Mouse (Mus musculus): ENCODE results near the gene Trio. TPM values are rescaled to one million over a fixed set of nuclear protein-coding genes. Genes with fewer than 3 reads are reported as not detected.

The Trio gene
- polyA plus RNA-seq, 1 experiment from 2014 or later = 64.8 TPM

GRCm38 (mm10) chr15:27957867-27958266, 67.8 kb downstream of the Trio start:
- peaks cover 78% of the 10 kb centered on the region for H3K4me1 ChIP-seq
- H3K27ac ChIP-seq = no peak overlapping the region
- no peaks in the 10 kb centered on the region for H3K9me3 ChIP-seq
- no peak for ATAC-seq (ENCODE audit: low FRiP score, low read depth)
- WGBS = 89% methylated on average over 9 of the region's 9 CpGs
- no peak overlapping the region for H3K9ac ChIP-seq
- H3K4me3 ChIP-seq = no peak overlapping the region
- no peak overlapping the region for H3K4me2 ChIP-seq (replicated peaks)
- H3K36me3 ChIP-seq = 0 out of 2 replicates have a peak, but pooled peaks cover 3% of the 10 kb centered on the region
- H3K27me3 ChIP-seq = no peaks in the 10 kb centered on the region

- no peak overlapping the region for H3K4me2 ChIP-seq (replicated peaks)
- H3K9me3 ChIP-seq = no peaks in the 10 kb centered on the region
- H3K4me1 ChIP-seq = peaks cover 65% of the 10 kb centered on the region
- 0 out of 2 replicates have a peak, but pooled peaks cover 3% of the 10 kb centered on the region for H3K36me3 ChIP-seq
- peak; percentile 48; the same call in 1 of the 2 replicates for ATAC-seq (ENCODE audit: low FRiP score, low read depth)
- H3K27me3 ChIP-seq = no peaks in the 10 kb centered on the region
- no peak overlapping the region for H3K4me3 ChIP-seq
- 40% methylated on average over 11 of the region's 11 CpGs for WGBS
- H3K27ac ChIP-seq = no peak overlapping the region
- no peak overlapping the region for H3K9ac ChIP-seq
Observed at GRCm38 (mm10) chr15:27955614-27956013, 70.0 kb downstream of the Trio start.

- no peaks in the 10 kb centered on the region for H3K27me3 ChIP-seq
- 0 out of 2 replicates have a peak, but pooled peaks cover 3% of the 10 kb centered on the region for H3K36me3 ChIP-seq
- no peak overlapping the region for H3K4me2 ChIP-seq (replicated peaks)
- no peaks in the 10 kb centered on the region for H3K9me3 ChIP-seq
- 81% methylated on average over 5 of the region's 5 CpGs for WGBS
- no peak overlapping the region for H3K4me3 ChIP-seq
- no peak for ATAC-seq (ENCODE audit: low FRiP score, low read depth)
- H3K27ac ChIP-seq = no peak overlapping the region
- peaks cover 52% of the 10 kb centered on the region for H3K4me1 ChIP-seq
- no peak overlapping the region for H3K9ac ChIP-seq
Observed at GRCm38 (mm10) chr15:27954356-27954755, 71.3 kb downstream of the Trio start.

DNA sequence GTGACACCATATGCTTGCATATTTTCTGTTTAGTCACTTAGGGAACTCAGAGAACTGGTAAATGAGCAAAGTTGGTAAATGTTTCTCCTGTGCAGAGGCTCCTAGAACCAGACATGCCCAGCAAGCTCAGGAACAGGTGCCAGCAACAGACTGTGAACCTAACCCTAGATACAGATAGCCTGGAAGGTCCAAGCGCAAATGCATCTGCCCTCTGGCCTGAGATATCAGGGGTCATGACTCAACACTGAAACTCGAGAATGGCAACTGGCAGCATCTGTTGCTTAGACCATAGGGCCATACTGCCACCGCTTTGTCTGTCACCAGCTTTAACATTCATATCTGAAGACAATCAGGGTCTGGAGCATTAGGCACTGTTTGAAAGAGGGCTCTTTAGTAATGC, 72.1 kb downstream of the Trio start:
- ATAC-seq (ENCODE audit: low FRiP score, low read depth) = no peak
- Histone ChIP-seq H3K4me1 (peaks cover 51% of the 10 kb centered on the region), H3K27me3 (no peaks in the 10 kb centered on the region), H3K9ac (no peak overlapping the region), H3K27ac (no peak overlapping the region), H3K36me3 (0 out of 2 replicates have a peak, but pooled peaks cover 3% of the 10 kb centered on the region), H3K4me2 (replicated peaks) (no peak overlapping the region), H3K9me3 (no peaks in the 10 kb centered on the region), H3K4me3 (no peak overlapping the region)
- WGBS = 65% methylated on average over 3 of the region's 3 CpGs

DNA sequence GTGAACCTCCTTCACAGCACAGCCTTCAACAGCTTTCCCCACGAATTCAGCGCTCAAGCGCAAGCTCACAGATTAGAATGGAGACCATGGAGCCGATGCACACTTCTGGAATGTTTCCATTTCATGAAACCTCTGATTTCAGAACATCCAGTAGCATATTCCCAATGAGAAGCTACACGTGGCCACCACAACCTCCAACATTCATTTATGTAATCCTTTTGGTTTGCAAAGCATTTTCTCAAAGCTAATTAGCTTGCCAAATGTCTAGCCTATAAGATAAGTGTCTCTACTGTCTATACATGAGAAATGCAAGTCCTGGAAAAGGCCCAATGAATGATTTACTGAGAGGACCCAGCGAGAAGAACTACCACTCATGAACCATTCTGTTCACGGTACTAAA, 74.5 kb downstream of the Trio start:
- no peaks in the 10 kb centered on the region for H3K36me3 ChIP-seq
- no peak for ATAC-seq (ENCODE audit: low FRiP score, low read depth)
- H3K4me3 ChIP-seq = no peak overlapping the region
- no peak overlapping the region for H3K9ac ChIP-seq
- H3K4me1 ChIP-seq = peaks cover 38% of the 10 kb centered on the region
- H3K9me3 ChIP-seq = no peaks in the 10 kb centered on the region
- 93% methylated on average over 7 of the region's 7 CpGs for WGBS
- H3K27me3 ChIP-seq = no peaks in the 10 kb centered on the region
- no peak overlapping the region for H3K4me2 ChIP-seq (replicated peaks)
- H3K27ac ChIP-seq = no peak overlapping the region

DNA sequence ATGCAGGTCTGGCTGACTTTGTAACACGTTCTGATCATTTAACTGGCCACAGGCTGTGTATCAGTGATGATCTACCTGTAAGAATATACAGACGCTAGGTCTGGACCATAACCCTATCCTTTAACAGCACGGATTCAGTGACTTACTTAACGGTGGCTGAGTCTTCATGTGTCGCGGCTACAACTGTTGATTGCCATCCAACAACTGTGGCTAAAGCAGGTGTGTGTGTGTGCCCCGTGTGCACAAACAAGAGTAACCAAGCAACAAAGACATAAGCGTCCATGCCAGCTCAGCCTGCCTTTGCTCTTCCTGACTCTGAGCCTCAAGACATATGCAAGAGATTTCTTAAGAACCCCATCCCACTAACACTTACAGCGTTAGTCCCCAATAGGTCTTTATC, 76.5 kb downstream of the Trio start:
- ATAC-seq (ENCODE audit: low FRiP score, low read depth) = no peak
- Histone ChIP-seq H3K4me3 (no peak overlapping the region), H3K36me3 (no peaks in the 10 kb centered on the region), H3K4me1 (peaks cover 37% of the 10 kb centered on the region), H3K27me3 (no peaks in the 10 kb centered on the region), H3K9me3 (no peaks in the 10 kb centered on the region), H3K9ac (no peak overlapping the region), H3K4me2 (replicated peaks) (no peak overlapping the region), H3K27ac (no peak overlapping the region)
- 86% methylated on average over 9 of the region's 9 CpGs for WGBS

DNA sequence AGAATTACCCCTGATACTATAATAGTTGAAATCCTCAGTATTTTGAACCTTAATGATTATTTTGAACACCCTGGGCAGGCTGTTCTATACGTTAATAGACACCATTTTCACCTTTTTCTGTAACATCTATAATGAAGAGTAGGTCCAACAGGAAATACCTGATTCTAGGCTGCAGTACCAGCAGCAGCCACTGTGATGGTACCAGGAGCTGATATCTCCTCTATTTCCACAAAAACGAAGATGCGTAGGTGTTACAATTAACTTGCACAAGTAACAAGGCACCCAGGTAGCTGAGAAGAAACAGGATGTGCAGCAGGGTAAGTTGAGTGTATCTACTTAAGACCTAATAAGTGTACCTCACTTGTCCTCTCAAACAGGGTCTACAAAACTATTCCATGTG, 77.8 kb downstream of the Trio start:
- H3K36me3 ChIP-seq = no peaks in the 10 kb centered on the region
- H3K4me1 ChIP-seq = peaks cover 36% of the 10 kb centered on the region
- H3K27me3 ChIP-seq = no peaks in the 10 kb centered on the region
- H3K9me3 ChIP-seq = no peaks in the 10 kb centered on the region
- no peak overlapping the region for H3K9ac ChIP-seq
- no peak overlapping the region for H3K27ac ChIP-seq
- H3K4me3 ChIP-seq = no peak overlapping the region
- no peak overlapping the region for H3K4me2 ChIP-seq (replicated peaks)
- ATAC-seq (ENCODE audit: low FRiP score, low read depth) = no peak
- 88% methylated on average over 3 of the region's 3 CpGs for WGBS

DNA sequence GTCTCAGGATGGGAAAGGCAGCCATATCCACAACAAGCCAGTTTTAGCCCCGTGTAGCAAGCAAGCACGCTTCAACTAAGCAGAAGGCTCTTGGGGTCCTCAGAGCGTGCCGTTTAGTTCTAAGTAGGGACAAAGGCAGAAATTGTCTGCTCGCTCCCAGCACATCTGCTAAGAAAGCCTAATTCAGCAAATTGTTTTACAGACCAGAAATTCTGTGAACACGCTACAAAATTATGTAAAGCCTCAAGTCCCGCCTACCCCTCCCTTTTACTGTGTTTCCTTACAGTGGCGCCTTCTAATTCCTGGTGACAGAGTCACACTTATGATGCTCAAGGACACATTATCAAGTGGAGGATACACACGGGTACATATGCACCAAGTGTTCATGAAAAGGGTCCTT, 80.1 kb downstream of the Trio start:
- H3K27me3 ChIP-seq = no peaks in the 10 kb centered on the region
- H3K4me2 ChIP-seq (replicated peaks) = no peak overlapping the region
- no peaks in the 10 kb centered on the region for H3K36me3 ChIP-seq
- no peak overlapping the region for H3K4me3 ChIP-seq
- no peak overlapping the region for H3K9ac ChIP-seq
- WGBS = 73% methylated on average over 9 of the region's 9 CpGs
- ATAC-seq (ENCODE audit: low FRiP score, low read depth) = no peak
- H3K27ac ChIP-seq = no peak overlapping the region
- H3K4me1 ChIP-seq = peaks cover 48% of the 10 kb centered on the region
- no peaks in the 10 kb centered on the region for H3K9me3 ChIP-seq

- 90% methylated on average over 11 of the region's 11 CpGs for WGBS
- Histone ChIP-seq H3K4me3 (no peak overlapping the region), H3K27ac (no peak overlapping the region), H3K9ac (no peak overlapping the region), H3K4me2 (replicated peaks) (no peak overlapping the region), H3K9me3 (no peaks in the 10 kb centered on the region), H3K36me3 (no peaks in the 10 kb centered on the region), H3K27me3 (no peaks in the 10 kb centered on the region), H3K4me1 (peaks cover 48% of the 10 kb centered on the region)
- no peak for ATAC-seq (ENCODE audit: low FRiP score, low read depth)
Observed at GRCm38 (mm10) chr15:27944898-27945297, 80.8 kb downstream of the Trio start.

DNA sequence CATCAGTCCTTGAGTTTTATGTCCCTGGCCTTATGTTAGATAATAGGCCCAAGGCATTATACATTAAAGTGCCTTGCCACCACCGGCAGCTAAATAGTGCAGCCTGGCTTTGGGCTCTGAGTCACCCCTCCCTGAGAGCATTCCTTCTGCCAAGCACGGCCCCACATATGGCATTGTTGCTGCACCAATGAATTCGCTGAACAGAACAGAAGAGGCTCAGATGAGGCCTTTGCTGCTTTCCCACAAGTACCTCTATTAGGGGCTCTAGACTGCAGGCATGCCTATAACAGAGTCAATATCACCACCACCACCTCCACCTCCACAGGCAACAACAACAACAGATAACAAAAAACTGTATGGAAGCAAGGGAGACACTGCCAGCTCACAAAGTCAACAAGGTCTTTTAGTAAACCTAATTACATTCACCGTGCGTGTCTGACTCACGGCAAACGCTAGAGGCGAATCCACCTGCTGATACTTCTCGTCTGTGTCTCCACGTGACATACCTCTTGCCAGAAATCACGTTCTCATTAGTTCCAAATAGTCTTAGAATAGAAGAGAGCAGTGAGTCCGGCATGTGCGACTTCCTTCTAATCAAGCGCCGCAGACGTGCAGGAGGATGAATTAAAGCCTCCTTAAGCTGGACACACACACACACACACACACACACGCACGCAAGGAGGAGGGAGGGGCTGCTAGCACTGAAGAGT, 82.0 kb downstream of the Trio start:
- no peaks in the 10 kb centered on the region for H3K9me3 ChIP-seq
- H3K4me2 ChIP-seq (replicated peaks) = no peak overlapping the region
- no peak overlapping the region for H3K27ac ChIP-seq
- H3K4me3 ChIP-seq = no peak overlapping the region
- no peak overlapping the region for H3K9ac ChIP-seq
- peaks cover 50% of the 10 kb centered on the region for H3K4me1 ChIP-seq
- H3K27me3 ChIP-seq = peaks cover under 1% of the 10 kb centered on the region; the same call in 1 of the 2 replicates
- WGBS = 52% methylated on average over 18 of the region's 18 CpGs
- H3K36me3 ChIP-seq = no peaks in the 10 kb centered on the region
- no peak for ATAC-seq (ENCODE audit: low FRiP score, low read depth)

- no peak for ATAC-seq (ENCODE audit: low FRiP score, low read depth)
- Histone ChIP-seq H3K9ac (no peak overlapping the region), H3K27ac (no peak overlapping the region), H3K27me3 (peaks cover 6% of the 10 kb centered on the region; the same call in 1 of the 2 replicates), H3K4me1 (peaks cover 63% of the 10 kb centered on the region), H3K9me3 (no peaks in the 10 kb centered on the region), H3K4me3 (no peak overlapping the region), H3K36me3 (no peaks in the 10 kb centered on the region), H3K4me2 (replicated peaks) (no peak overlapping the region)
- 75% methylated on average over 11 of the region's 11 CpGs for WGBS
Observed at GRCm38 (mm10) chr15:27942148-27942847, 83.3 kb downstream of the Trio start.

DNA sequence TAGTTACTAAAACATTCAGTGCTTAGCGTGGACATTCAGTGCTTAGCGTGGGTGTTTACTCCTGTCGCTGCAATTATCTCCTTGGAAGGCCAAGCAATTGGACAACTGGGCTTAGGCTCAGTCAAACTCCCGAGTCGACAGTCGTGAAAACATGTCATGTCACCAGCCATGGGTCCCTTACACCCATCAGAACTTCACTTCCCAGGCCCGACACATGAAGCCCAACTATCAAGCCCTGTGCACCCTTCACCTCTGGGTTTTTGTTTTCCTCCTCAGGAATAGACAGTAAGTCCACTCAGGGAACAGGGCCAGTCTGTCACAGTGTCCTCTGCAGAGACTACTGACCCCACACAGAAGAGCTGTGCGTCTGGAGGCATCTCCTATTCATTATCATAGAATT, 84.2 kb downstream of the Trio start:
- Histone ChIP-seq H3K4me1 (peaks cover 72% of the 10 kb centered on the region), H3K27ac (no peak overlapping the region), H3K4me3 (no peak overlapping the region), H3K9me3 (no peaks in the 10 kb centered on the region), H3K9ac (no peak overlapping the region), H3K36me3 (no peaks in the 10 kb centered on the region), H3K4me2 (replicated peaks) (no peak overlapping the region), H3K27me3 (peaks cover 6% of the 10 kb centered on the region; the same call in 1 of the 2 replicates)
- 80% methylated on average over 8 of the region's 8 CpGs for WGBS
- no peak for ATAC-seq (ENCODE audit: low FRiP score, low read depth)
